ENCODE assay signal across 26 mouse cellular contexts in genomic region chr2:84551390-84552100, GRCm38 (mm10).
DNase-seq lines count a peak whose midpoint lies in the region; ATAC-seq and TF ChIP-seq lines count a peak whose summit lies in the region.
"Had no signal": no experiment of that assay in that cellular context is flagged by ENCODE, and none has a peak within 500 bp of the region (broad histone marks: within the 10 kb centered on the region; RNA-seq: fewer than 3 reads in every experiment).

No protein-coding gene starts in this region.

- H3K9me3 ChIP-seq in hindbrain, embryonic 16.5 days (ENCODE audit: control insufficient read depth, low read length), result no peaks in the 10 kb centered on the region
- no peaks in the 10 kb centered on the region for H3K9me3 ChIP-seq in hindbrain, embryonic 14.5 days (ENCODE audit: control insufficient read depth, low read length)
- H3K9me3 ChIP-seq in lung, postnatal 0 days (ENCODE audit: low read length), result no peaks in the 10 kb centered on the region
- H3K9me3 ChIP-seq: embryonic facial prominence, embryonic 15.5 days; forebrain, embryonic 15.5 days; heart, embryonic 13.5 days; midbrain, embryonic 10.5 days had no signal

- no peak for TF ChIP-seq POLR2A in small intestine, adult 2 months (IDR thresholded peaks at IDR 0.05; ENCODE audit: low read depth, low read length)

- no peaks in the 10 kb centered on the region for H3K36me3 ChIP-seq in hindbrain, embryonic 16.5 days (ENCODE audit: control insufficient read depth, insufficient read depth, low read length)
- no peaks in the 10 kb centered on the region for H3K36me3 ChIP-seq in hindbrain, embryonic 14.5 days (replicated peaks; ENCODE audit: control insufficient read depth, insufficient read depth)
- H3K36me3 ChIP-seq in small intestine, adult 2 months (ENCODE audit: control insufficient read depth, insufficient read depth, low read length), result no peaks in the 10 kb centered on the region
- no peaks in the 10 kb centered on the region for H3K36me3 ChIP-seq in lung, postnatal 0 days (ENCODE audit: insufficient read depth, low read length)
- H3K36me3 ChIP-seq: embryonic facial prominence, embryonic 15.5 days; forebrain, embryonic 15.5 days; heart, embryonic 13.5 days; midbrain, embryonic 10.5 days had no signal

- H3K4me3 ChIP-seq in hindbrain, embryonic 16.5 days (ENCODE audit: low read length), result no peak overlapping the region
- H3K4me3 ChIP-seq in hindbrain, embryonic 14.5 days (replicated peaks; ENCODE audit: low read length), result no peak overlapping the region
- H3K4me3 ChIP-seq in small intestine, adult 2 months (ENCODE audit: low read depth, low read length), result no peak overlapping the region
- H3K4me3 ChIP-seq in lung, postnatal 0 days (ENCODE audit: low read depth, low read length), result no peak overlapping the region
- H3K4me3 ChIP-seq: embryonic facial prominence, embryonic 15.5 days; forebrain, embryonic 15.5 days; heart, adult 2 months; heart, embryonic 13.5 days; midbrain, embryonic 10.5 days had no signal

- 73% methylated on average over 10 of the region's 10 CpGs for WGBS in hindbrain, embryonic 16.5 days
- 72% methylated on average over 10 of the region's 10 CpGs for whole genome bisulfite sequencing in hindbrain, embryonic 14.5 days
- WGBS in small intestine, adult 2 months, result 61% methylated on average over 10 of the region's 10 CpGs
- WGBS in lung, postnatal 0 days, result 74% methylated on average over 10 of the region's 10 CpGs

- TF ChIP-seq EP300 in lung, postnatal 0 days (IDR thresholded peaks at IDR 0.05), result no peak

- no peak for DNase-seq in hindbrain, embryonic 14.5 days (ENCODE audit: low spot score)
- DNase-seq in right cerebral cortex, adult 18-20 months, result peak; percentile 28
- no peak for DNase-seq in right cerebral cortex, postnatal 25 days
- no peak for DNase-seq in lung, postnatal 0 days (ENCODE audit: low spot score)
- DNase-seq: adrenal gland, postnatal 14 days; cerebellum, adult 9-10 months; gastrocnemius, postnatal 14 days; heart, adult 2 months; heart, postnatal 4 days; kidney, adult 9 months; kidney, postnatal 25 days; layer of hippocampus, adult 9-11 months; left cerebral cortex, postnatal 4 days; liver; lung, postnatal 10 days; right cerebral cortex, postnatal 14 days; thymus, adult 2 months; thymus, postnatal 4 days had no signal

- 0 out of 2 replicates have a peak, but pooled peaks have one; percentile 45 for ATAC-seq in hindbrain, embryonic 16.5 days
- ATAC-seq in hindbrain, embryonic 14.5 days (ENCODE audit: low FRiP score), result no peak
- ATAC-seq in lung, postnatal 0 days, result no peak
- no peak for ATAC-seq in inflammation-experienced regulatory T-cells, adult 6 months
- ATAC-seq: CD4-positive, CD25-positive, alpha-beta regulatory T cell, adult 4 months; forebrain, embryonic 15.5 days had no signal

- H3K27me3 ChIP-seq in hindbrain, embryonic 16.5 days (replicated peaks; ENCODE audit: control insufficient read depth, insufficient read depth, low read length), result no peaks in the 10 kb centered on the region
- no peaks in the 10 kb centered on the region for H3K27me3 ChIP-seq in hindbrain, embryonic 14.5 days (ENCODE audit: control insufficient read depth, insufficient read depth, low read length)
- H3K27me3 ChIP-seq in small intestine, adult 2 months (ENCODE audit: control insufficient read depth, insufficient read depth, low read length), result no peaks in the 10 kb centered on the region
- H3K27me3 ChIP-seq in lung, postnatal 0 days (replicated peaks; ENCODE audit: insufficient read depth, low read length), result no peaks in the 10 kb centered on the region
- H3K27me3 ChIP-seq: embryonic facial prominence, embryonic 15.5 days; forebrain, embryonic 15.5 days; heart, embryonic 13.5 days had no signal

- no peaks in the 10 kb centered on the region for H3K4me1 ChIP-seq in hindbrain, embryonic 16.5 days (ENCODE audit: control insufficient read depth, insufficient read depth, low read depth, low read length)
- no peaks in the 10 kb centered on the region for H3K4me1 ChIP-seq in hindbrain, embryonic 14.5 days (replicated peaks; ENCODE audit: control insufficient read depth, insufficient read depth, low read length)
- no peaks in the 10 kb centered on the region; the same call in 1 of the 2 replicates for H3K4me1 ChIP-seq in small intestine, adult 2 months (ENCODE audit: control insufficient read depth, insufficient read depth, insufficient read length, low read length)
- no peaks in the 10 kb centered on the region for H3K4me1 ChIP-seq in lung, postnatal 0 days (ENCODE audit: insufficient read depth, low read depth, low read length)
- H3K4me1 ChIP-seq: embryonic facial prominence, embryonic 15.5 days; forebrain, embryonic 15.5 days; heart, embryonic 13.5 days; midbrain, embryonic 10.5 days had no signal

- no peak overlapping the region for H3K9ac ChIP-seq in hindbrain, embryonic 16.5 days (ENCODE audit: low read depth, low read length)
- no peak overlapping the region for H3K9ac ChIP-seq in hindbrain, embryonic 14.5 days
- no peak overlapping the region for H3K9ac ChIP-seq in lung, postnatal 0 days (replicated peaks; ENCODE audit: low read depth)
- H3K9ac ChIP-seq: embryonic facial prominence, embryonic 15.5 days; forebrain, embryonic 15.5 days; heart, embryonic 13.5 days had no signal

- TF ChIP-seq CTCF in small intestine, adult 2 months (IDR thresholded peaks at IDR 0.05; ENCODE audit: extremely low read depth, insufficient read length, insufficient replicate concordance, low read depth, low read length), result no peak
- no peak for TF ChIP-seq CTCF in lung, postnatal 0 days (IDR thresholded peaks at IDR 0.05)

- no peak overlapping the region for H3K27ac ChIP-seq in hindbrain, embryonic 16.5 days (ENCODE audit: low read depth, low read length)
- H3K27ac ChIP-seq in hindbrain, embryonic 14.5 days, result no peak overlapping the region
- H3K27ac ChIP-seq in small intestine, adult 2 months (ENCODE audit: insufficient read depth, low read depth, low read length), result peak overlapping the region; percentile 32; the same call in 1 of the 2 replicates
- no peak overlapping the region for H3K27ac ChIP-seq in lung, postnatal 0 days (ENCODE audit: low read length)
- H3K27ac ChIP-seq: embryonic facial prominence, embryonic 15.5 days; forebrain, embryonic 15.5 days; heart, adult 2 months; heart, embryonic 13.5 days; midbrain, embryonic 10.5 days had no signal

- no peak overlapping the region for H3K4me2 ChIP-seq in hindbrain, embryonic 16.5 days (ENCODE audit: low read length)
- no peak overlapping the region for H3K4me2 ChIP-seq in hindbrain, embryonic 14.5 days (replicated peaks)
- no peak overlapping the region for H3K4me2 ChIP-seq in lung, postnatal 0 days (replicated peaks; ENCODE audit: low read depth, low read length)
- H3K4me2 ChIP-seq: embryonic facial prominence, embryonic 15.5 days; forebrain, embryonic 15.5 days; heart, embryonic 13.5 days had no signal
